Mouse (Mus musculus): ENCODE measurements around the gene Tff3. TPM values are rescaled to one million over a fixed set of nuclear protein-coding genes. Genes with fewer than 3 reads are reported as not detected.

The Tff3 gene
- not detected for total RNA-seq (2021)
- long read RNA-seq, experiment 1: 0 reads
- long read RNA-seq, experiment 2: 0 reads

- Histone ChIP-seq H3K27ac (no peak within 1 kb of the TSS), H3K4me3 (no peak within 1 kb of the TSS)
- no peak for TF ChIP-seq CTCF (conservative IDR thresholded peaks at IDR 0.05)
- DNase-seq (ENCODE audit: low spot score in 2 of 2): no peak
Measured at GRCm38 (mm10) chr17:31129452-31129851, at the start of gene Tff3. Tff3 (minus strand) TSS chr17:31129646.

GRCm38 (mm10) chr17:31176321-31176720 lies 46.9 kb upstream of the Tff3 start:
- TF ChIP-seq CTCF (conservative IDR thresholded peaks at IDR 0.05): no peak
- H3K4me3 ChIP-seq: no peak overlapping the region
- H3K27ac ChIP-seq: no peak overlapping the region
- DNase-seq (ENCODE audit: low spot score in 2 of 2): no peak

- H3K27ac ChIP-seq: no peak overlapping the region
- DNase-seq (ENCODE audit: low spot score in 2 of 2): no peak
- no peak for TF ChIP-seq CTCF (conservative IDR thresholded peaks at IDR 0.05)
- H3K4me3 ChIP-seq: no peak overlapping the region
Measured at GRCm38 (mm10) chr17:31169796-31170195, 40.4 kb upstream of the Tff3 start.

- Histone ChIP-seq H3K27ac (no peak within 1 kb of the TSS), H3K4me3 (no peak within 1 kb of the TSS)
- no peak for DNase-seq (ENCODE audit: low spot score in 2 of 2)
- no peak for TF ChIP-seq CTCF (conservative IDR thresholded peaks at IDR 0.05)
Measured at GRCm38 (mm10) chr17:31165127-31165526, 35.7 kb upstream of the Tff3 start, which contains the start of gene Tff1. Tff1 (minus strand) TSS chr17:31165277.

- no peak for TF ChIP-seq CTCF (conservative IDR thresholded peaks at IDR 0.05)
- no peak for DNase-seq (ENCODE audit: low spot score in 2 of 2)
- Histone ChIP-seq H3K27ac (no peak overlapping the region), H3K4me3 (no peak overlapping the region)
Measured at GRCm38 (mm10) chr17:31163821-31164220, 34.4 kb upstream of the Tff3 start.

- TF ChIP-seq CTCF (conservative IDR thresholded peaks at IDR 0.05): no peak
- no peak overlapping the region for H3K27ac ChIP-seq
- H3K4me3 ChIP-seq: no peak overlapping the region
- no peak for DNase-seq (ENCODE audit: low spot score in 2 of 2)
Measured at GRCm38 (mm10) chr17:31162607-31163006, 33.2 kb upstream of the Tff3 start.

- no peak overlapping the region for H3K4me3 ChIP-seq
- TF ChIP-seq CTCF (conservative IDR thresholded peaks at IDR 0.05): no peak
- H3K27ac ChIP-seq: no peak overlapping the region
- no peak for DNase-seq (ENCODE audit: low spot score in 2 of 2)
Measured at GRCm38 (mm10) chr17:31160291-31160690, 30.8 kb upstream of the Tff3 start.

- H3K4me3 ChIP-seq: no peak overlapping the region
- TF ChIP-seq CTCF (conservative IDR thresholded peaks at IDR 0.05): no peak
- DNase-seq (ENCODE audit: low spot score in 2 of 2): no peak
- no peak overlapping the region for H3K27ac ChIP-seq
Measured at GRCm38 (mm10) chr17:31157921-31158320, 28.5 kb upstream of the Tff3 start.

- no peak overlapping the region for H3K27ac ChIP-seq
- H3K4me3 ChIP-seq: no peak overlapping the region
- no peak for DNase-seq (ENCODE audit: low spot score in 2 of 2)
- no peak for TF ChIP-seq CTCF (conservative IDR thresholded peaks at IDR 0.05)
Measured at GRCm38 (mm10) chr17:31153785-31154184, 24.3 kb upstream of the Tff3 start.

GRCm38 (mm10) chr17:31152966-31153499 lies 23.6 kb upstream of the Tff3 start:
- H3K27ac ChIP-seq: no peak overlapping the region
- DNase-seq (ENCODE audit: low spot score in 2 of 2): no peak
- no peak for TF ChIP-seq CTCF (conservative IDR thresholded peaks at IDR 0.05)
- H3K4me3 ChIP-seq: no peak overlapping the region

GRCm38 (mm10) chr17:31152512-31152911 lies 23.1 kb upstream of the Tff3 start:
- H3K4me3 ChIP-seq: no peak overlapping the region
- no peak for TF ChIP-seq CTCF (conservative IDR thresholded peaks at IDR 0.05)
- no peak for DNase-seq (ENCODE audit: low spot score in 2 of 2)
- H3K27ac ChIP-seq: no peak overlapping the region

GRCm38 (mm10) chr17:31145998-31146397 lies 16.6 kb upstream of the Tff3 start:
- no peak for DNase-seq (ENCODE audit: low spot score in 2 of 2)
- no peak overlapping the region for H3K27ac ChIP-seq
- H3K4me3 ChIP-seq: no peak overlapping the region
- TF ChIP-seq CTCF (conservative IDR thresholded peaks at IDR 0.05): no peak

- DNase-seq (ENCODE audit: low spot score in 2 of 2): no peak
- Histone ChIP-seq H3K27ac (no peak within 1 kb of the TSS), H3K4me3 (no peak within 1 kb of the TSS)
- TF ChIP-seq CTCF (conservative IDR thresholded peaks at IDR 0.05): no peak
Measured at GRCm38 (mm10) chr17:31144040-31145037, 14.9 kb upstream of the Tff3 start, which contains the start of gene Tff2. Tff2 (minus strand) TSS chr17:31144282.
